Mouse (Mus musculus) E14TG2a.4 (cell line): ENCODE measurements at regions not wholly inside any gene's neighbourhood (a gene's known extent, or its start where the extent isn't known, plus 50 kb on each side); places are given as distances from the start of the nearest gene placed in this dataset.

Source experiments
- CTCF ChIP-seq: conservative IDR thresholded peaks from 2 replicates; pipeline ENCODE4 v1.5.1; 2014; ENCODE audit warnings: low read length
- POU5F1 ChIP-seq: IDR thresholded peaks from 2 replicates; pipeline ENCODE4 v1.6.1; 2014; ENCODE audit warnings: low read length, borderline replicate concordance

DNA sequence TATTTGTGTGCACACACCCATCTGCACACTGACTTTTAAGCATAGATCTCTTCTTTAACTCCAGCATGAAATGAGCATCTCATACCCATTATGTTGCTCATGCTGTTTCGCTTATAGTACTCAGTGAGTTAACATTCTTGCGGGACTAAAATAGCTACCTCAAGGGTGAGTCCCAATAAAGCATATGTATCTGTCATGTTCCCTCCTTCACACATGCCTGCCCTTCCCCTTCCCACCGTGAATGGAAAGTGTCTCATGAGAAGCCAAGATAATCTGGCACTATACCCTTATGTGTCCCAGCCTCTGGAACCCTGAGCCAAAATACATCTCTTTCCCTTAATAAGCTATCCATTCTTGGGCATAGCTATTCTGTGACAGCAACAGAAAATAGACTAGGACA is 352.3 kb downstream of the Gm826 start:
- TF ChIP-seq CTCF = no peak
- no peak for TF ChIP-seq POU5F1
